Mouse (Mus musculus) hindbrain, postnatal 0 days (tissue): ENCODE results near the gene Wfdc15a. TPM values are rescaled to one million over a fixed set of nuclear protein-coding genes. Genes with fewer than 3 reads are reported as not detected.

Experiments used
- ATAC-seq: fragments of 200-750 bp; cut with Nextera tagmentation; 2 replicates; pipeline ENCODE4 v1.8.0; 2017; ENCODE audit warnings: mild to moderate bottlenecking, moderate TSS enrichment, moderate library complexity
- DNase-seq: peaks from one replicate; pipeline ENCODE4 v3.0.0-alpha.2; 2015; ENCODE audit warnings: low spot score
- H3K27ac ChIP-seq: fragments of 300-500 bp; sonication (generic); 2 replicates; pipeline ENCODE4 v1.5.1; 2014; ENCODE audit warnings: mild to moderate bottlenecking
- H3K27me3 ChIP-seq: fragments of 300-500 bp; sonication (generic); 2 replicates; pipeline ENCODE4 v1.6.1; 2014; ENCODE audit warnings: low read length, mixed read lengths; ENCODE audit not compliant: insufficient read depth
- H3K36me3 ChIP-seq: fragments of 300-500 bp; sonication (generic); 2 replicates; pipeline ENCODE4 v1.6.1; 2014; ENCODE audit warnings: low read length, mixed read lengths; ENCODE audit not compliant: insufficient read depth
- H3K4me1 ChIP-seq: fragments of 300-500 bp; sonication (generic); 2 replicates; pipeline ENCODE4 v1.6.1; 2014; ENCODE audit warnings: antibody characterized with exemption, low read length, mixed read lengths; ENCODE audit not compliant: insufficient read depth
- H3K4me2 ChIP-seq: fragments of 300-500 bp; sonication (generic); 2 replicates; pipeline ENCODE4 v1.6.1; 2014; ENCODE audit warnings: low read depth, mild to moderate bottlenecking, low read length, moderate library complexity, mixed read lengths
- H3K4me3 ChIP-seq: fragments of 300-500 bp; sonication (generic); 2 replicates; pipeline ENCODE4 v1.5.1; 2014; ENCODE audit warnings: low read length
- H3K9ac ChIP-seq: fragments of 300-500 bp; sonication (generic); replicated peaks from 2 replicates; pipeline ENCODE4 v1.6.1; 2014; ENCODE audit warnings: mild to moderate bottlenecking, low read length, moderate library complexity, mixed read lengths
- H3K9me3 ChIP-seq: fragments of 300-500 bp; sonication (generic); 2 replicates; pipeline ENCODE4 v1.6.1; 2016; ENCODE audit warnings: low read length, mixed read lengths
- CTCF ChIP-seq: IDR thresholded peaks from 2 replicates; pipeline ENCODE4 v1.5.1; 2016; ENCODE audit warnings: antibody characterized with exemption, control low read depth, low read depth
- WGBS: fragments of 180-500 bp; shearing (Covaris S2); extraction: QIAGEN DNeasy Blood & Tissue Kit; methylation state at CpG from one replicate; pipeline ENCODE4 v1.1.7; 2014; 5-methylcytosine and 5-hydroxymethylcytosine counted together
- polyA plus RNA-seq: library from polyadenylated mRNA; unstranded; fragments of >200 nt; fragmentation: Nextera tagmentation; extraction: Ambion mirVana; gene quantifications from 2 replicates; pipeline ENCODE4 v1.2.1, GENCODE M21; 2015
- total RNA-seq: library from RNA; depleted of rRNA; stranded (reverse); fragments of >200 nt; gene quantifications from 2 replicates; pipeline ENCODE4 v1.2.3, GENCODE M21; 2014; rRNA removed

Wfdc15a gene
- total RNA-seq (not detected in 2 replicates), polyA plus RNA-seq (not detected in 2 replicates)

DNA sequence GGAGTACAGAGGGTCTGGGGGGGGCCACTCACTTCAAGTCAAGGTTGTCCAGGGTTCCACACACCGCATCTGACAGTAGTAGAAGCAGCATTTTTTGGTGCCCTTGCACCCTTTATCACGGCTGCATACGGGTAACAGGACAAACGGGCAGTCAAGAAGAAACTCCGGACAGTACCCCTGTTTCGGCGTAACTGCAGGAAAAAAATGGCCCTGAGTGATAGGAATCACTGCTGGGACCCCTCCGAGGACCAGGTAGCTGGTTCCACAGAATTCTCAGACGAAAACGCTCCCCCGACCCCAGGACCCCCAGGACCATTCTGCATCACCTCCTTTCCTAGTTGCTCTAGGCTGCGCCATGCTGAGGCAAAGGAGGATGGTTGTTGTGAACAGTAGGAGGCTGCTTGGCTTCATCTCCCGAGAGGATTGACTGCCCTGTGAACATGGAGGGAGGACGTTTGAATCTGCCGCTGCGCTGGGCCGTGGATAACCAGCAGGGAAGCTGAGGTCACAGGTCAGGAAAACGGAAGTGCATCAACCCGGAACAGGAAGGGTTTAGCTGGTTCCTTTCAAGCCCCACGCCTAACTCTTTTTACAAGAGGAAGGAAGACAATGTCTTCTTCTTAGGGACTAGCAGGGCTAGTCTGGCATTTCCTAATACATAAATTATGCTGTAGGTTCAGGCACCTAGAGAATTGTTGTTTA, at the start of gene Wfdc15a:
Gene Wfdc15a (minus strand): TSS at position 505 of the 702 bp plus-strand sequence.
- H3K27ac ChIP-seq: no peak within 1 kb of the TSS
- no peak for ATAC-seq
- 80% methylated on average over 20 of the region's 20 CpGs for WGBS
- no peaks in the 10 kb centered on the region for H3K9me3 ChIP-seq
- no peak within 1 kb of the TSS for H3K4me2 ChIP-seq
- no peaks in the 10 kb centered on the region for H3K4me1 ChIP-seq
- DNase-seq: no peak
- H3K4me3 ChIP-seq: no peak within 1 kb of the TSS
- H3K36me3 ChIP-seq: no peaks in the 10 kb centered on the region
- no peak within 1 kb of the TSS for H3K9ac ChIP-seq
- TF ChIP-seq CTCF: no peak
- no peaks in the 10 kb centered on the region for H3K27me3 ChIP-seq

DNA sequence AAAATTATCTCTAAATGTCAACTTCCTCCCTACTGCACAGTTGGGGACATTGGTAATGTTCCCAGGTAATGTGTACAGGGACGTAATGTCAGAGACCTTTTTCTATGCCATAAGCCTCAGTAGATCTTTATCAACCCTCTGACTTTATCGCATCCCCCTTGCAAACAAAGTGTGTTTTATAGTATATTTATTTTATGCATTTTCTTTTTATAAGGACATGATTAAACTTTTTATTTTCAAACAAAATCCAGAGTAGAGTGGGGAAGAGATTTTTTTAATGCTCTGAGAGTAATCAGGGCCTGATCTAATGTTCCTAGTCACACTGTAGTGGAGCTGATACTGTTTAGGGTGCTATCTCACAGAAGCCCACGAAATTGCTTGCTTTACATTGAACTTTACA, 38.4 kb upstream of the Wfdc15a start, which contains the start of gene Svs2:
Gene Svs2 (minus strand): TSS at position 101 of the 400 bp plus-strand sequence.
- no peaks in the 10 kb centered on the region for H3K36me3 ChIP-seq
- no peaks in the 10 kb centered on the region for H3K9me3 ChIP-seq
- ATAC-seq: no peak
- DNase-seq: no peak
- H3K4me1 ChIP-seq: no peaks in the 10 kb centered on the region
- no peak for TF ChIP-seq CTCF
- H3K9ac ChIP-seq: no peak within 1 kb of the TSS
- no peak within 1 kb of the TSS for H3K4me2 ChIP-seq
- H3K4me3 ChIP-seq: no peak within 1 kb of the TSS
- no peaks in the 10 kb centered on the region for H3K27me3 ChIP-seq
- no peak within 1 kb of the TSS for H3K27ac ChIP-seq
- 82% methylated on average over 3 of the region's 3 CpGs for WGBS

DNA sequence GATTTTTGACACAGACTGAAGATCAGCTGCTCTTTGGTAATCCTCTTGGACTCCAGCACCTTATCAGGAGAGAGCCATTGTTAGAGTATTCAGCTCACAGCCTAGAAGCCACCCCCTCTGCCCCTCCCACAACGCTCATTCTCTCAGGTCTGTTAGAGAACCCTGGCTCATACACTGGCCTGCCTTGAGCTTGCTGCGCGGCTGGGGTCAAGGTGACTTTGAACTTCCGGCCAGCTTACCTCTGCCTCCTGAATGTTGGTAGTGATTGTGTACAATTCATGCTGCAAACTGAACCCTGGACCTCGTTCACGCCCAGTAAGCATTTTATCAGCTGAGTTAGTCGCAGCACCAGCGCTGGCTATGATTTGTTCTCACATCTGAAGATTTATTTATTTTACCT, 32.7 kb upstream of the Wfdc15a start:
- Histone ChIP-seq H3K9ac (no peak overlapping the region), H3K4me1 (no peaks in the 10 kb centered on the region), H3K36me3 (no peaks in the 10 kb centered on the region), H3K4me2 (no peak overlapping the region), H3K4me3 (no peak overlapping the region), H3K27ac (no peak overlapping the region), H3K9me3 (no peaks in the 10 kb centered on the region), H3K27me3 (no peaks in the 10 kb centered on the region)
- no peak for TF ChIP-seq CTCF
- ATAC-seq: no peak
- 91% methylated on average over 8 of the region's 8 CpGs for WGBS
- no peak for DNase-seq

DNA sequence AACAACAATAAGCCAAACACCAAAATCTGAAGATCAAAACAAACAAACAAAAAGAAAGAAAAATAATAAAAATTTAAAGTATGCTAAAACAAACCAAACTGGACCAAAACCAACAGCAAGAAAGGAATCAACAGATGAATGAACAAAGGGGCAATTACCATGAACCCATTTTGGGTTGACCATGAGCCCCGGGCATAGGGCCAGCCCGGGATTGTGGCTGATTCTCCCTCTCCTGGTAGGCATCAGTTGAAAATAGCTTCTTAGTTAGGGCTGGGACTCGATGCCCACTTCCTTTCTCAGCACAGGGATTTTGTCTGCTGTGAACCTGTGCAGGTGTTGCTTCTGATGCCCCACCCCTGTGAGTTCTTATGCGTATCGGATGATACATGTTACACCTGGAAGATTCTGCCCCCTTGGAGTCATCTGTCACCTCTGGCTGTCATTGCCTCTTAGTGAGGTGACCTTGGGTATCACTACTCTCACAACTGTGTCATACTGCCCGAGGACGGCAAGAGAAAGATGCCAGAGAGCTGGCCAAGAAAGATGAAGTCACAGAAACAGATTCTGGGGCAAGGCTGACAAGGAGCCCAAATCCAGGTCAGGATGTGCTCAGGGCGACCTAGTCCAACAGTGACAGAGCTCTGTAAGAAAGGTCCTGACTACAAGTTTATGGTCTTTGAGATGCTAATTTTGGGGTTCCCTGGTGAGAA, 28.6 kb upstream of the Wfdc15a start:
- no peak for DNase-seq
- H3K4me2 ChIP-seq: no peak overlapping the region
- H3K27me3 ChIP-seq: no peaks in the 10 kb centered on the region
- H3K36me3 ChIP-seq: no peaks in the 10 kb centered on the region
- H3K4me3 ChIP-seq: no peak overlapping the region
- no peaks in the 10 kb centered on the region for H3K9me3 ChIP-seq
- H3K9ac ChIP-seq: no peak overlapping the region
- ATAC-seq: no peak
- no peak overlapping the region for H3K27ac ChIP-seq
- TF ChIP-seq CTCF: no peak
- 89% methylated on average over 8 of the region's 8 CpGs for WGBS
- H3K4me1 ChIP-seq: no peaks in the 10 kb centered on the region

DNA sequence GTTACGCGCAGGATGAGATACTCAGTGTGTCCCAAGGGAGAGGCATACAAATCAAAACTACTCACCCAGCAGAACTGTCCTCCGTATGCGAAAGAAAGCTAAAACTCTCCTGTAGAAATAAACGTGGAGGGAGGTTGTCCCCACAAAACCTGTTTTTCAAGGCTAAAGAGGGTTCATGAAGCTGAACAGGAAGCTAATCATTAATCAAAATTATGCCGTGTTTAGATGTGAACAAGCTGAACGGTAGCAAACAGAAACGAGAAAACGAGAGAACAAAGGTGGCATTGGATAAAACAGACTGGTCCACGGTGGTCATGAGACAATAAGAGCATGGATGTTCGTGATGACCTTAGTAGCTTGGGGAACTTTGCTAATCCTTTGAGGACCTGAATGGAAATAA, 21.6 kb upstream of the Wfdc15a start, which contains the start of gene Wfdc15b:
Gene Wfdc15b (minus strand): TSS at position 139 of the 400 bp plus-strand sequence.
- Histone ChIP-seq H3K27ac (no peak within 1 kb of the TSS), H3K4me3 (no peak within 1 kb of the TSS), H3K4me1 (no peaks in the 10 kb centered on the region), H3K36me3 (no peaks in the 10 kb centered on the region), H3K9me3 (no peaks in the 10 kb centered on the region), H3K9ac (no peak within 1 kb of the TSS), H3K4me2 (no peak within 1 kb of the TSS), H3K27me3 (no peaks in the 10 kb centered on the region)
- WGBS: 81% methylated on average over 11 of the region's 11 CpGs
- ATAC-seq: no peak
- no peak for DNase-seq
- no peak for TF ChIP-seq CTCF

DNA sequence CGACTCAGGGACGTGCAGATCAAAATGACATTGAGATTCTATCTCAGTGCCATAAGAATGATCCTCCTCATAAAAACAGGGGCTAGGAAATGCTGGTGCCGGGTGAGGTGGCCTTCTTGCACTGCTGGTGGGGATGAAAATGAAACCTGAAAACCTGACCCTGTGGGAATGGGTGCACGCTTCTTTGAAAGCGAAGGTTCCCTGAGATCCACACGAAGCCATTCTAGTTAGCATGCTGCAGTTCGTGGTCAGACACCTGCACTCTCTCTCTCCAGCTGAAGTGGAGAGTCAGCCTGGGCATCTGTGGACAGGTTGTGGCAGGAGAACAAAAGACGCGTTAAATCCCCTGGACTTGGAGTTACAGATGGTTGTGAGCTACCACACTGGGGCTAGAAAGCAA, 19.4 kb upstream of the Wfdc15a start:
- Histone ChIP-seq H3K9ac (no peak overlapping the region), H3K9me3 (no peaks in the 10 kb centered on the region), H3K4me1 (no peaks in the 10 kb centered on the region), H3K4me2 (no peak overlapping the region), H3K27me3 (no peaks in the 10 kb centered on the region), H3K36me3 (no peaks in the 10 kb centered on the region), H3K27ac (no peak overlapping the region), H3K4me3 (no peak overlapping the region)
- WGBS: 90% methylated on average over 9 of the region's 9 CpGs
- no peak for DNase-seq
- no peak for TF ChIP-seq CTCF
- no peak for ATAC-seq

DNA sequence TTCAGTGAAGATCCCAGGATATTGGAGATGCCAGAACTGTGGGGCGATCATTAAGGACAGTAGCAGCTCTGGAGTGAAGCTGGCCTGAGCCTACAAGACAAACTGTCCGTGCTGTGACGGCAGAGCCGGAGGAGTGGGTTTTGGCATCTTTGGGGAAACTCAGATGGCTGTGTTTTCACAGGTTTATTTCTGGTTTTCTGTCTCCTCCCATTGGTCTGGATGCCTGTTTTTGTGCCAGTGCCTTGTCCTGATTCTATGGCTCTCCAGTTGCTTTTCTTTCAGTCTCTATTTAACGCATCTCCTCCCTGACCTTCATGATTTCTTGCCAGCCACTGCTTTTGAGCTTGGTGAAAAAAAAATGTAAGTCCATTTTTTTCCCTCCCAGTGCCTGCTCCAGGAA, 12.8 kb upstream of the Wfdc15a start:
- H3K4me3 ChIP-seq: no peak overlapping the region
- no peaks in the 10 kb centered on the region for H3K4me1 ChIP-seq
- H3K27ac ChIP-seq: no peak overlapping the region
- H3K27me3 ChIP-seq: no peaks in the 10 kb centered on the region
- no peak for ATAC-seq
- H3K4me2 ChIP-seq: no peak overlapping the region
- H3K9me3 ChIP-seq: no peaks in the 10 kb centered on the region
- no peak overlapping the region for H3K9ac ChIP-seq
- 83% methylated on average over 5 of the region's 5 CpGs for WGBS
- TF ChIP-seq CTCF: no peak
- DNase-seq: no peak
- H3K36me3 ChIP-seq: no peaks in the 10 kb centered on the region
